Mouse (Mus musculus): ENCODE measurements around the gene Mospd1. TPM values are rescaled to one million over a fixed set of nuclear protein-coding genes. Genes with fewer than 3 reads are reported as not detected.
A peak's percentile ranks its signal among the peaks of the same experiment; 100 is the strongest.

Gene Mospd1
- 10 to 100 TPM; 33.3 to 33.5 TPM for total RNA-seq (2021)
- long read RNA-seq, experiment 1, transcript Mospd1-202 (6 exons, 1,773 nt), result major isoform, 70 of 84 reads
- long read RNA-seq, experiment 1, partial matches to known transcripts, result 1 of 84 reads
- long read RNA-seq, experiment 1, other reads (novel, unspliced or antisense), result 13 of 84 reads
- long read RNA-seq, experiment 2, transcript Mospd1-202 (6 exons, 1,773 nt), result major isoform, 54 of 65 reads
- long read RNA-seq, experiment 2, partial matches to known transcripts, result 1 of 65 reads
- long read RNA-seq, experiment 2, other reads (novel, unspliced or antisense), result 7 of 65 reads

DNA sequence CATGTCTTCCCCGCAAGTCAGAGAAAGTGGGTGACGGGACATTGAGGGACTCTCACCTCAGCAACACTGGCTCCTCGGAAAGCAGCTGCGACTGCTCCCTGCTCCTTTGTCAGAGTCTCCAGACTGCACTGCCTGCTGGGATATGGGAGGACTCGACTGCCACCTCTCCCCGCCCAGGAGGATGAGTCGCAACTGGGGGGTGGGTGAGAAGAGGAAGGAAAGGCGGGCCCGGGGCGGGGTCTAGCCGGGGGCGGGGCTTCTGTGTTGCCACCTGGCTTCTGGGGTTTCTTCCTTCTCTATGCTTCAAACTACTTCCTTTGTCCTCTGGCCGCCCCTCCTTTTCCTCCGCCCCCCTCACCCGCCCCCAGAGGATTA, at the start of gene Mospd1:
Gene Mospd1, minus strand, starts transcription at position 137 of the 375 bp plus-strand sequence.
- DNase-seq, result peak; percentile 87
- intact Hi-C loops (cut with DNase I), result no loop called here

DNA sequence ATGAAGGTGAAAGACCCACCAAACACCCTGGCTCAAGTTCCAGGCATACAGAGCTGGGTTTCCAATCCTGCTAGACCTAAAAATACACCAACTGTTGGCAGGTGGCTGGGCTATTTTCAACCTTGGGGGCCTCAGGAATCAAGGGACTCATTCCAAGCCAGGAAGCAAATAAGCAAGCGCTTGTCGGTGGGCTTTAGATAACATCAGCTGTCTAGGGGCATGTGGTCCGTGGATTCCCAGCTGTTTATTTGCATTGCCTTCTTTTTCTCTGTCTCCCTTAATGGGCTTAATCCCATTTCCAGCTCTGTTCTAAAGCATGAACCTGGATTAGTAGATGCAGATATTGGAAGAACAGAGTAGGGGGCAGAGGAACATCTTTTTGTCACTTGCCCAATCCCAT, 16.1 kb upstream of the Mospd1 start:
- peak in 1 of 2 experiments; percentile 2 for DNase-seq
- intact Hi-C loops (cut with DNase I), result no loop called here

DNA sequence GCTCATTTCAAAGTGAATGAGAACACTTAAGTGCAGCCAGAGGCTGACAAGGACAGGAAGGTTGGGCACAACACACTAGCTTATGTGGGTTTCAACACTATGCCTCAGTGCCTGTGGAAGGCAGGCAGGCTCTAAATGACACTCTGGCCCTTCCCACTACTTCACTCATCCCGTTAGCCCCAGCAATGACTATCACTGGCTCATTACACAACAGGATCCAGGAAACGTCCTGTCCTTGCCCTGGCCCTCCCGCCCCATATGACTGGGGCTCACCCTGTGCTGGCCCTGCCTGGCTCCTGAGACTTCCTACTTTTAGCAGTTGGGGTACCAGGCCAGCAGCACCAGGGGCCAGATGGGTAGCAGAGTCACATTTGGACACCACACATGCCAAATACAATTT, 12.8 kb upstream of the Mospd1 start:
- peak in 1 of 2 experiments; percentile 1 for DNase-seq
- intact Hi-C loops (cut with DNase I), result no loop called here

DNA sequence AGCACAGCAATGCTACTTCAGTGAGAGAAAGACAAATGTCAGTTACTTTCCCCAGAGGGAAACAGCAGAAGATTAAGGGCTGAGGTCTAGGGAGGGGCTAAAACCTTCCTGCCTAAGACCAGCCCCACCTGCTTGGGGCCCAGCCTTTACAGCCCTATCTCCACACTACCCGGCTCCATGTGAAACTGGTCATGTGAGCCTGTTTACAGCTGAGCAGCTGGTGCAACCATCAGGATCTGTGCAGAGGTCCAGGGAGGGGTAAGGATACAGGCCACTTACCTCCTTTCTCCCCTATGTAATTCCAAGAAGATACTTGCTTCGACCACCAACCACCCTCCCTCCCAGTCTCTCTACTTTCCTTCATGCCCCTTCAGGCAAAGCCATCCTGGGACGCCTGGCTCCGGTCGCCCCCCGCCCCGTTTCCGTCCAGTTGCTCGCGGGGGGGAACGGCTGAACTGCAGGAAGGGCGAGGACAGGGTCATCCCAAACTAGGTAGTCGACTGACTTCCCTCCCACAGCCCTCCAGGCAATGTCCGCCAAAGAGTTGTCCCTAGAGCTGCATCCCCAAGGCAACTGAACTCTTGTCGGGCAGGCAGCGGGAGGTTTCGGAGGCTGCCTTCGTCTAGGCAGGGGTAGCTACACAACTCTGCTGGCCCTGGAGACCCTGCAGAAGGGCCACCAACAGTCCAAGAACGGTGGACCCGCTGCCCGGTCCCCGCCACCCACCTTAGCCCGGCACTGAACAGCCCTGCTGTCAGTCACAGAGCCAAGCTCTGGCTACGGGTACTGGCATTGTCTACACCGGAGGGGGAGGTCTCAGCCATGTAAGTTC, 552 bp downstream of the Mospd1 start:
- peak; percentile 16 to 31 for DNase-seq
- intact Hi-C loops (cut with DNase I), result no loop called here

DNA sequence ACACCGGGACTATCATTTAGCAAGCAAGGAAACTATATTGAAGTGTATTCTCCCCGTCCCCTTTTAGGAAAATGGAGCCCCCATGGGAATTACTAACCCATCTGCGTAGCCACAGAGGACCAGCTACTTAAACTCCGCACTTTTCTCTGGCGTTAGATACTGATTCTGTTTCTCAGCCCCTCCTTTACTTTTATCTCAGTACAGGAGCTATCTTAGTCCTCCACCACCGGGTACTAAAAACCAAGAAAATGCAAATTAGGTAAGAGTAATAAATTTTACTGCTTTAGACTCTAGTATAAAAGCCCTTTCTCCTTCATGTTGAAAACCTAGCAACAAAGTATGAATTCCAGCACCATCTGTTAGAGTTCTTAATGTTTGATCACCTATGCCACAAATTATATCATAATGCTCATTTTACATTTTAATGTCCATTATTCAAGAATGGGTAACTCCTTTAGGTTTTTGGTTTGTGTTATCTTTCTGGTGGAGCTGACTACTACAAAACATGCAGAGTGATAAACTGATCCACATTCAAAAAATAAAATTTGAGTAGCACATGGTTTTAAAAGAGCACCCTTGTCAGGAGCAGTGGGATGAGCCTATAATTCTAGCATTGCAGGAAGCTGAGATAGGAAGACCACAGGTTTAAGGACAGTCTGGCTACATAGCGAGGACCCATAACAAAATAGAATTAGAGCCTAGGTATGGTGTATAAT, 5.5 kb downstream of the Mospd1 start:
- no peak for DNase-seq
- intact Hi-C loops (cut with DNase I), result no loop called here

DNA sequence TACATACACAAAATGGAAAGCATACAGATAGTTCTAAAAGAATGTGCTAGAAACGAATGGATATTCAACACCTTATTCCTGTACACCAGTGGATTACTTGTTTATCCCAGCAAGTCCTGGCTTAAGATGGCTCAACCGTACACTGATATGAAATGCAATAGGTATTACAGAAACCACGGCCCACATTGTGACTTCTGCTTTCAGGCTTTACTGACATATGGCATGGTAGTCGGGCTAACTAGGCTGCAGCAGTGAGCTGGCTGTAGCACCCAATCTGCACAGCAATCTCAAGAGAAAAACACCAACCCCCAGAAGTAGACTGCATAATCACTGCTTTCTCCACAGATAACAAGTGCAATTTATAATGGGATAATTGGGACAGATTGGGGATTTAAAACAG, 21.9 kb downstream of the Mospd1 start:
- no peak for DNase-seq
- intact Hi-C loops (cut with DNase I), result no loop called here

DNA sequence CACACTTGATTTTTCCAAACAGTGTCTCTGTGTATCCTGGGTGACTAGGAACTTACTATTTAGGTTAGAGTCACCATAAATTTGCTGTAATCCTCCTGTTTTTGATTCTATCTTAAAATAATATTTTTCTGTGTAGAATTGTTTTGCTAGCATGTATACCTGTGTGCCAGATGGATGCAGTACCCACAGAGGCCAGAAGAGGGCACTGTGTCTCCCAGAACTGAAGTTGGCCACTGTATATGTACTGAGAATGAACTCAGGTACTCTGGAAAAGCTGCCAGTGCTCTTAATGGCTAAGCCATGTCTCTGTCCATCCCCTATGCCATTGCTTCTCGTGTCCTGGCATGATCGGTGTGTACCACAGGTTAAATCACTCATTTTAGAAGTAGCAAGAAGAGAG, 28.8 kb downstream of the Mospd1 start:
- peak; percentile 58 to 65 for DNase-seq
- intact Hi-C loops (cut with DNase I), result no loop called here

DNA sequence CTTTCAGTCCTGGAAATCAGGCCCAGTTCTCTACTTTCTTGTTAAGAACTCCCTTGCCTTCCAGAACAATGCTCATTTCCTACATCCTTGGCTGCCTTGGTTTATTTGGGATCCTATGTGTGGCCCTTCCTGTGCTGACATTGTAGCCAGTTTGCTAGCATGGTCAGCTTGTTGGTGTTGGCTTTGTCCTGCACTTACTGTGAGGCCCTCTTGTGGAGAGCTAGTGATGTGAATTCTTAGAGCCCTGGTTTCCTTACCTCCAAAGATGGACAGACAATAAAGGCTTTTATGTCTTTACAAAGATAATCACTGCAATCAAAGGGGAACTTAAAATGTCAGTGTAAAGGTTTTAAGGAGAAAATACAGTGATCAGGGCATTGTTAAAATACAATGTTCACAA, 32.9 kb downstream of the Mospd1 start:
- no peak for DNase-seq
- intact Hi-C loops (cut with DNase I), result loop anchor here (5.0 to 10.0 kb wide), 2 partner anchors 70 to 323 kb away; partner anchors contain the start of gene Fam122b

DNA sequence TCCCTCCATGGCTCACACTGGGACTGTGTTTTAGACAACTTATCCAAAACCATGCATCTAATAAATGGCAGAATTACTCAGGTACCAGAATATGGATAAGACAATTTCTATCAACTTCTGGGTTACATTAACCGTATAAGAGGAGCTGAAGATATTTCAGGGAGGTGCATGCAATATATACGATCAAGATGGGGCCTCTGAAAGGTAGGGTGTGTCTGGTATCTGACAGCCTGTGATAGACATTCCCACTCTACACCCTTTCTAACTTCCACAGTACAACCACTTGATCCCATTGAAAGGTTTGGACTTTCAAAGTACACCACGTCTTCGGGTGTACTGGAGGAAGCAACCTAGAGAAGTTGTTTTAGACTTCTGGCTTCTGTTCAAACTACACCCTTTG, 39.9 kb downstream of the Mospd1 start:
- intact Hi-C loops (cut with DNase I), result loop anchor here (10.0 kb wide), 1 partner anchor 316 kb away; no protein-coding TSS in a partner anchor
- DNase-seq, result no peak

DNA sequence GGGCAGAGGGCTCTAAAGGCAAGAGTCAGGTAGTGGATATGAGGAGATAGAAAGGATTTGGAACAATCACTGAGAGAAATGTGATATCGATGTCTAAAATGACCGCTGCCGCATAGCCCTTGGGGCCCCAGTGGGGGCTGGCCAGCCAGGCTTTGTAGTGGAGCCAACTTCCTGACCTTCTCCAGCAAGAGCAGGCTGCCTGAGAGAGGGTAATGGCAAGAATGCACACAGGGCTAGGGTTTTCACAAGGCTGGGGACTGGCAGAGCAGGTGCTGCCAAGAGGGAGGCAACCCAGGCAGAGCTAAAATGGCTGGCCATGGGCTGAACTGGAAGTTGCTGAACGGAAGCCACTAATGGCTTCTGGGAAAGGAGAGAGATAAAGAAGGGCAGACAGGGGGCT, 49.2 kb downstream of the Mospd1 start:
- DNase-seq, result peak in 1 of 2 experiments; percentile 10
- intact Hi-C loops (cut with DNase I), result no loop called here

DNA sequence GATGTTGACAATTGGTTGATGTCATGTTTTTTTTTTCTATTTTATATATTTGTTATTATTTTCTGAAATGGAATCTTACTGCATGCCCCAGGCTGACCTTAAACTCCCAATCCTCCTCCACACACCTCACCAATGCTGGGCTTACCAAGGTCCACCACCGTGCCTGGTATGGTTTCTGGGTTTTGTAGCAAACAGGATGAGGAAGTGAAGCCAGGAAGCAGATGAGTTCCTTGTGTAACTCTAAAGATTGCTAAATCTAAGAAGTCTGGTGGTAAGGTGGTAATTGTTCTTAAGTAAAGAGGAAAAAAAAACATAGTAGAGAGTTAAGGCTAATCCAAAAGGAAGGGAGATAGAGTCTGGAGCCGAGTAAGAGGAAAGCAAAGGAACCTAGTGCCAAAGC, 49.7 kb downstream of the Mospd1 start:
- DNase-seq, result no peak
- intact Hi-C loops (cut with DNase I), result no loop called here

Other genes with a start within 250 kb of the Mospd1 start
- gene Plac1, start 130.4 kb downstream of the Mospd1 start, total RNA-seq (2021), result not detected
- 1 to 10 TPM; 4.0 to 5.3 TPM for gene Fam122b, start 100.7 kb downstream of the Mospd1 start, total RNA-seq (2021)
- gene Fam122c, start 97.1 kb downstream of the Mospd1 start, total RNA-seq (2021), result not detected
- gene Etd, start 64.4 kb upstream of the Mospd1 start, total RNA-seq (2021), result not detected
- gene Rtl8c, start 237.5 kb upstream of the Mospd1 start, total RNA-seq (2021), result 10 to 100 TPM; 18.9 to 27.0 TPM
- gene Gm14597, start 238.5 kb upstream of the Mospd1 start, total RNA-seq (2021), result not detected